Mouse (Mus musculus): ENCODE results near the gene Xpa.
"Not testable (repeated sequence)": the region's sequence is repeated elsewhere in the genome, so short reads cannot be mapped to it uniquely, and the experiment has no call there.

The Xpa gene
- long read RNA-seq, experiment 1, transcript Xpa-201 (6 exons, 955 nt), result major isoform, 7 of 22 reads
- long read RNA-seq, experiment 1, transcript Xpa-206 (5 exons, 903 nt), result major isoform, 7 of 22 reads
- long read RNA-seq, experiment 1, partial matches to known transcripts, result 3 of 22 reads
- long read RNA-seq, experiment 1, other reads (novel, unspliced or antisense), result 5 of 22 reads
- long read RNA-seq, experiment 2, transcript Xpa-206 (5 exons, 903 nt), result major isoform, 13 of 26 reads
- long read RNA-seq, experiment 2, transcript Xpa-201 (6 exons, 955 nt), result minor isoform, 7 of 26 reads
- long read RNA-seq, experiment 2, partial matches to known transcripts, result 1 of 26 reads
- long read RNA-seq, experiment 2, other reads (novel, unspliced or antisense), result 5 of 26 reads

DNA sequence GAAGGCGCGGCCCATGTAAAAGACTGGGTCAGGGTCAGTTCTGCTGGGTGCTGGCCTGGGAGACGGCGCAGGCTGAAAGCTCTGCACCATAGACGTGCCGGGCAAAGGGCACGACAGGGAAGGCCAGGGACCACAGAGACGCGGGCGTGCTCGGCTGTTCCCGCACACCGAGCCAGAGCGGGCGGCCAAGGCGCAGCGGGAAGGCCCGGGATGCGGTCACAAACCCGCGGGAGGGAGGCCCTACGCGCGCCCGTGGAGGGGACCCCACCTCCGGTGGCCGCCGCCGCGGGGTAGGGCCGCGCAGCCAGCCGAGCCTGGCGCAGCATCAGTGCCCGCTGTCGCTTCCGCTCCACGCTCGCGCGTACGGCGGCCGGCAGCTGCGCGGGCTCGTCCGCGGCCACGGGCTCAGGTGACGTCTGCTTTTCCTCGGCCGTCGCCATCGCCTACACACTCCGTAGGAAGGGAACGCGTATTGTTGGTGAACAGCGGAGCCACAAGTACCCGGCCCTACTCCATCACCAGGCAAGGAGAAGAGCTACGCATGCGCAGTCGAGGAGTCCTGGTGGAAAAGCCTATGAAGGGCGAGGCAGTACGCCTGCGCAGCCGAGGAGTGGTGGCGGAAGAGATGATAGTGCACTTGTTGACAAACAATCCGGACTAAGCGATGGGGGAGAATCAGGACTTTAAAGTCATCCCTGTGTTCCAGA is at the start of gene Xpa:
Gene Xpa (minus strand): TSS at position 531 of the 707 bp plus-strand sequence.
- intact Hi-C loops (cut with DNase I), result no loop called here

DNA sequence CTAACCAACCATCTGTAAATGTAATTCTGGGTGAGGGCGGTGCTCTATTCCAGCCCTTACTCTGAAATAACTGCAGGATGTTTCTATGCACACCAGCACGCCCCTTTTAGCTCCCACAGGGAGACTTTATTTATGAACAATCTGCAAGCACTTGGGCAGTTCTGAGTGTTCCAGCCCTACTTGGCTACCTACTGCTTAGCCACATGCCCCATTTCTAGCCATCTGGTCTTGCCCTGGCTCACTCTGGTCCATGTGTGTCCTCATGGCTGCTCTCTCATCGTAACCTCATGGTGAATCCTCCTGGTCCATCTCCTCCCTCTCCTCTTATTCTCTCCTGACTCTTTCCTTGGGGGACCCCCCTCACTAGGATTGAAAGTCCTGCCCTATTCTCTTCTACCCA is 39.8 kb upstream of the Xpa start:
- intact Hi-C loops (cut with DNase I), result no loop called here

DNA sequence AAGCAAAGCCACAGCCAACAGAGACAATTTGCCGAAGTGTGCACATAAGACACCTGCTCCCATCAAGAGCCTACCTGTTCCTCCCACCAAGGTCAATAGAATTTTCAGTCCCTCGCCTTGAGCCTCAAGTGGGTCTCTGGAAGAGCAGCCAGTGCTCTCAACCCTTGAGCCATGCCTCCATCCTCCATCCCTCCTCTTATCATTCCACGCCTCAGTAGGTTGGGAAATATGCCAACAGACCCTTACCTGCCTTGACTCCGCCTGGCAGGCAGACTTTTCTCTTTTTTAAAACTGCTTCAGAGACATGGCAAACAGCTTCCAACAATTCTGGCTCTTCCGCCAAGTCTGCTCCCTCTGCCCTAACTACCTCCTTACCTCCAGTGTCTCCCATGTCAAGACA is 38.6 kb upstream of the Xpa start:
- intact Hi-C loops (cut with DNase I), result no loop called here

DNA sequence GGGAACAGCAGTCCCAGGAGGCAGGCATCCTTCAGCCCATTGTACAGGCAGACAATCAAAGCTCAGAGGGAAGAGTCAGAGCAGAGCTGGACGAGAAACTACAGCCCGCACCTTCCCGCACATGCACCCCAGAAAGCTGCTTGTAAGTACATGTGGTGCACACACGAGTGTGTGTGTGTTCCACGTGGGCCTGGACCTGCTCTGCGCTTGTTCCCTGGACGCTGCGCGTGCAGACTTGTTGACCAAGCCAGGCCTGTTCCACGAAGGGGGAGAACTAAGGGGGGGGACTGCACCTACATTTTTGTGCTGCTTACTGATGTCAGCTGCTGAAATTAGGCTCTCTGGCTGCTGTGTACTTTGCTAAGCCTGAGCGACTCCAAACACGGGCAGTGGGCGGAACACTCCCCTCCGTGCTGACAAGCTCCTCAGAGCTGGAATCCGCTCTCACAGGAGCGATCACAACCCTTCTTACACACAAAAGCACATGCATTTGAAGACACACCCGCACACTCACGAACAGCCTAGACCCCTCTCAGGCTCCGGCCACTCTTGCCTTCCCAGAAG is 30.9 kb upstream of the Xpa start:
- intact Hi-C loops (cut with DNase I), result no loop called here

DNA sequence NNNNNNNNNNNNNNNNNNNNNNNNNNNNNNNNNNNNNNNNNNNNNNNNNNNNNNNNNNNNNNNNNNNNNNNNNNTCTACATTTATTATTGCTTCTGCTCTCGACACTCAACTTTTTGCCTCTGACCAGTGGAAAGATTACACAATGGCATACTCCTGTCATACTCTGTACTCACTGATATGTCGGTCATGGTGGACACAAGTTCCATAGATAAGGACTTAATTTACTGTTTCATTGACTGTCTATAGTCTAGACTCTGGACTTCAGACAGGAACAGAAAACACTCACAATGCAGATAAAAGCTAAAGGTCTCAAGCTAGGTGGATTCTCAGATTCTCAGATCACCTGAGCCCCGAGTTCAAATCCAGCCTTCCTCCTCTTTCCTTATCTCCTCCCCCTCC is 25.0 kb upstream of the Xpa start:
- intact Hi-C loops (cut with DNase I), result no loop called here

DNA sequence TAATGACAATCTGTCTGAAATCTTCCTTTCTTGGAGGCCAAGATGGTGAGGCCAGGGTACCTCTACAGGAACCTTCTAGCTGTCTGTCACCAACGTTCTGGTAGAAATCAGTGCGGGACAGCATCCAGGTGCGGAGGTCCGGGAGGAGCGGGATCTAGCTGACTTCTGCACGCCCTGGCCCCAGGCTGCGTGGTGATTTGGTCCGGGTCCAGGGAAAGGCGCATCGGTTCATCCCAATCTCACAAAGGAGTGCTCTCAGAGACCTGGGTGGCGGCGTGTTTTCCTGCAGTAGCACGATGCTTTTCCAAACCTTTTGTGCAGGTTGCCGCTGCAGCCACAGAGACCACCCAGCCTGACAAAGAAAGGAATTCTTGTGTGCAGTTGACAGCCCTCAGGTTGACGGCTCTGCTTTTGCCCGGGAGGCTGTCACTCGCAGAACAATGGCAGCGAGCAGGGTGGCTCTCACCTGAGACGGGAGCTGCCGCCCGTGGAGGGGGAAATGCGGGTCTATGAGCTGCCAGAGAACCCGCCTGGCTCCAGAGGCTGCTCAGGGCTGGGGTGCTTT is 6.5 kb upstream of the Xpa start:
- intact Hi-C loops (cut with DNase I), result loop anchor here (5.0 to 10.0 kb wide), 4 partner anchors 102 to 262 kb away; partner anchors contain the start of gene Foxe1

DNA sequence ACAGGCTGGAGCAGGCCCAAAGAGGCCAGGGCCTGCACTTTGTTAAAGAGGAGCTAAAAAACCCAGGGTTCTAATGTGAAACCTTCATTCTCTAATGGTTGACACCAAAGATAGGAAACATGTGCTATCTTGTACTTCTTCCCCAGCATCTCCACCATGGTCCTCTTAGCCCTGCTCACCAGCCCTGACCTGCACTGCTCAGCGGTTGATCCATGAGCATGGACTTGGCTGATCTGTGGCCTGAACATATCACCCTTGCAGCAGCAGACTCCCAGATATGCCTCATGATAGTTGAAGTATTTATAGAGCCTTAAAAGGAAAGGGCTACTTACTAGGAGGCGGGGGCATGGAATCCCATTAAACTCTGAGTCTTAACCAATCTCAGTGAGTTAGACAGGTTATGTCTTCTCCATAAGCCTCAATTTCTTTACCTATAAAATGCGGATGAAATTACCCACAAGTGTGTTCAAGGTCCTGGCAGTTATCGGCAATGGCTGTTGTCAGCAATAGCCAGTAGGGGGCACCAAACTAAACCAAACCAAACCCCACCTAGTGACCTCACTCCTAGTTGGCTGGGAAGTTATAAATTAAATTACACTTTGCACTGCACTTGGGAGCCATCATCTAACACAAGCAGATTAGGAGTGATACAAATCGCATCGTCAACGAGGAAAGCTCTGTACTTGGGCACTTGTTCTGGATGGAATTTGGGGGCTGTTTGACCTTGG is 5.9 kb upstream of the Xpa start:
- intact Hi-C loops (cut with DNase I), result loop anchor here (5.0 to 10.0 kb wide), 4 partner anchors 103 to 263 kb away; partner anchors contain the start of gene Foxe1

DNA sequence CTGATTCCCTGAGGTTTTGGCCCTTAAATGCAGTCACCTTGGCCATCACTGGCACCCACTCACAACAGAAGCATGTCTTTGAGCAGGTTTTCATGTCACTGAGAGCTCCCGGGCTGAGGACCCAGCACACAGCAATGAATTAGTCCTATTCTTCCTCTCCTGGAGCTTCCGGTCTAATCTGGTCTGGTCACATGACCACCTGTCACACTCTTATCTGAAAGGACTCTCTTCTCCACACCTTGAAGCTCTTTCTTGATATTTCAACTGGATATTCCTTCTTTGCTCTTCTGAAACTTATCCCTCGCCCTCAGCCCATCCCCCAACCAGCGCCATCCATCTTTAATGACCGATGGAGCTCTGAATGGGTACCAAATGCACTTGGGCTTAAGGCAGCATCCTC is 2.0 kb upstream of the Xpa start:
- intact Hi-C loops (cut with DNase I), result no loop called here

DNA sequence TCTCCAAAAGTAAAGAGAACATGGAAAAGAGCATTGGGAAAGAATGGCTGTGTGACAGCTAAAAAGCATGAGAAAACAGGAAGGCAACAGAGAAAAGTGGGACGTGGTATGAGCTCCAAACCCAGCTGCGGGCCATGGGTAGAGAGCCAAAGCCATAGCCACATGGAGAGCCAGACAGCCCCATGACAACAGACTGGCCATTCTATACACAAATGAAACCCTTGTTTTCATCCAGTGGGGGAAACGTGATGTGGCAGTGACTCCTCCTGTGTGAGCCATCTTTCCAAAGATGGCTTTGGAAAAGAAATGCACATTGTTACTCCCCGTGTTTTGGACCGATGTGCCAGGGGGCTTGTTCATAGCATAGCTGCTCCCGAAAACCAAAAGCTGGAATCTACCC is 402 bp upstream of the Xpa start:
- intact Hi-C loops (cut with DNase I), result no loop called here

DNA sequence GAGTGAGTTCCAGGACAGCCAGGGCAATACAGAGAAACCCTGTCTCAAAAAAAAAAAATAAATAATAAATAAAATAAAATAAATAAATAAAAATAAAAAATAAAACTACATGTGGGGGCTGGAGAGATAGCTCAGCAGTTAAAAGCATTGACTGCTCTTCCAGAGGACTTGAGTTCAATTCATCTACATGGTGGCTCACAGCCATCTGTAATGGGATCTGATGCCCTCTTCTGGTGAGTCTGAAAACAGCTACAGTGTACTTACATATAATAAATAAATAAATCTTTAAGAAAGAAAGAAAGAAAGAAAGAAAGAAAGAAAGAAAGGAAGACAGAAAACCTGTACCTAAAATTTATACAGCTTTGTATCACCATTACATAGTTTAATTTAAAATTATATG is 4.1 kb downstream of the Xpa start:
- intact Hi-C loops (cut with DNase I), result not testable (repeated sequence)

DNA sequence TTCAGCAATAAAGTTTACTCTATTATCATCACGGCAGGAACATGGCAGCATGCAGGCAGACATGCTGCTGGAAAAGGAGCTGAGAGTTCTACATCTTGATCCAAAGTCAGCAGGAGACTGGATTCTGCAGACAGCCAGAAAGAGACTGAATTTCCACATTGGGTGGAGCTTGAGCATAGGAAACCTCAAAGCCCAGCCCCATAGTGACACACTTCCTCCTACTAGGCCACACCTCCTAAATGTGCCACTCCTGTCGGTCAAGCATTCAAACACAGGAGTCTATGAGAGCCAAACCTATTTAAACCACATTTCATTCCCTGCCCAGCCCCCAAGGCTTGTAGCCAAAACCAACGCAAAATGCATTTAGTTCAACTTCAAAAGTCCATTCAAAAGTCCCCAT is 9.6 kb downstream of the Xpa start:
- intact Hi-C loops (cut with DNase I), result no loop called here

DNA sequence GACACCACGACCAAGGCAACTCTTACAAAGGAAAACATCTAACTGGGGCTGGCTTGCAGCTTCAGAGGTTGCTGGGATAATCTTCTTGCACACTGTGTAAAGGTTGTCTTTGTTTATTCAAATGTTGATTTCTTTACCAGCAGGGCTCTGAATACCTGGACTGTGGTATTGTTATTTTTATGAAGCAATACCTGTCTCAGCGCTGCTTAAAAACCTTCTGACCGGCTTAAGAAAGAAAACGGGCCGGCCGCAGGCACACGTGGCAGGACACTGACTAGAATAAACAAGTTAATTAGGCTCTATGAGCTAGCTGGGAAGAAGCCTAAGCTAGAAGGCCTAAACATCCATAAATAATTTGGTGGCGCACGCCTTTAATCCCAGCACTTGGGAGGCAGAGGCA is 10.2 kb downstream of the Xpa start:
- intact Hi-C loops (cut with DNase I), result no loop called here

DNA sequence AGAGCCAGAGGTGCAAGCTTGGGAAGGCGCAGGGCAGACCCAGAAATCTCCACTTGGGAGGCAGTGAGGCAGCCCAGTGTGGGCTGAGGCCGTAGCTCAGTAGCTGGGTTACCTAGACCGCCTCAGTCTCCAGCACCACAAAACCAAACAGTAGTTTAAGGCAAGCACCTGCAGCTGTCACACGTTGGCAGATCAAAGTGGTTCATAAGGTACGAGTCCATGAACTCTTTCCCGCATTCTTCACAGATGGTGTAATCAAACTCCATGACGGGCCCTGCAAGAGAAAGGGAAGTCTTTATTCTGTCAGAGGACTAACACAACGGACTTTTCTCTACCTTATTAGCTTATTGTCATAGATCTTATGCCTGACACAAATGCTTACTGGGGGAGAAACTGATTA is 10.7 kb downstream of the Xpa start:
- intact Hi-C loops (cut with DNase I), result no loop called here

DNA sequence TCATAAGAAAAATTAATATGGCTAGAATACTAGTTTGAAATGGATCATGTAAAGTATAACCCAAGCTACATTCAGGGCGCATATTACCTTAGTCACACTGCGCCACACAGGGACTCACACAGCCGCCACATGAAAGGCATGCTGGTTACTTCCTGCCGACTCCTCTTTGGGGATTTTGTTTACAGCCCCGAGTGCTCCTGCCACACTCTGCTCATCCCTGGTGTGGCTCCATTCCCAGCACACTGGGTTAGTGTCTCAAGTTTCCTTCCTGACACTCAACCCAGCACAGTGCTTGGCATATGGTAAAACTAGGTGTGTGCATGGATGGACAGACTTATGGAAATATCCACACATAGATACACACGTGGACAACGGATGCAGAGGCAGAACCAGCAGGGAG is 13.9 kb downstream of the Xpa start:
- intact Hi-C loops (cut with DNase I), result no loop called here

DNA sequence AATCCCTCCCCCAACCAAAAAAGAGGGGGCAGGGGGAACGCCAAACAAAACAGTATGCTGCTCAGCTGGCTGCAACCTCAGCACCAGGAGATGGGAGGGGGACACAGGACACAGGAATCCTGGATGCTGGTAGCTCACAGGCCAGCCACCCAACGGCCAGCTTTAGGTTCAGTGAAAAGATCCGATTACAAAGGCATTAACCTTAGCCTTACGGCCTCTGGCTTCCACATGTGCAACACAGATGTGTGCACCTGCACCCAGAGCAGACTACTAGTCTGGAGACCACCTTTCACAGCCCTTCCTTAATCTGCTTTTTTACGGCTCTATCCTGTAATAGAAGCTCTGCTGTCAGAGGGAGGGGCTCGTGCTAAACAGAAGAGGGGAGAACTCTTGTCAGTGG is 14.9 kb downstream of the Xpa start:
- intact Hi-C loops (cut with DNase I), result no loop called here

DNA sequence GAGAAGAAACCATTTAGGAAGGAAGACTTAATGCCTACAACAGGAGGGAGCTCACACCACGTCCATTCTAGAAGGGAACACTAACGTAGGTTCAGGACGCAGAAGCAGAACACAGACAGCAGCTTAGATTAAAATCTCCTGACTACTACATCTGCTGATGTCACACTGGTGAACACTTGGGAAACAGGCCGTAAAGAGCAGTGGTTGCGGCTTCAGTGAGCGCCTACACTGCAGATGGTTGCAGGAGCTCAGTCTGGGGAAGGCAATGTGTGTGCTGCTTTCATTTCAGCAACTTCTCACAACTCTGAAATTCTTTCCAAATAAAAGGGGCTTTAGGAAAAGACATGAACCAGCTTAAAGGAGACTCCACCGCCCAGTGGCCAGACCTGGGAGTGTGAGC is 18.6 kb downstream of the Xpa start:
- intact Hi-C loops (cut with DNase I), result no loop called here

DNA sequence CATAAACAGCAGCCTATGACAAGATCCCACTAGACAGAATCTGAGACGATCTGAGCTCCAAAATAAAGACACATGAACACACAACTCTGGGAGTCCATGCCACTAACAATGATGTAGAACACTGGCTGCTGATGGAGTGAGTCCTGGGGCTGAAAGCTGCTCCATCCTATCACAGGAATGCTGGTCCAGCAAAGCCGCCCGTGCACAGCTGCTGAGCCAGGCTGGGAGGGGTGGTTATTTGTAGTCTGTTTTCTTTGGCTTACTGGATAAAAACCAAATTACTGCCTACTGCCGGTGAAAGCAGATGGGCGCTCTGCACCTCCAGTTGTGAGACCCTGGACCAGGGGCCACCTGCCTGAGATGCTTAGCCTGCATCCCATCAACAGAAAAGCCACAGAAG is 19.1 kb downstream of the Xpa start:
- intact Hi-C loops (cut with DNase I), result no loop called here

DNA sequence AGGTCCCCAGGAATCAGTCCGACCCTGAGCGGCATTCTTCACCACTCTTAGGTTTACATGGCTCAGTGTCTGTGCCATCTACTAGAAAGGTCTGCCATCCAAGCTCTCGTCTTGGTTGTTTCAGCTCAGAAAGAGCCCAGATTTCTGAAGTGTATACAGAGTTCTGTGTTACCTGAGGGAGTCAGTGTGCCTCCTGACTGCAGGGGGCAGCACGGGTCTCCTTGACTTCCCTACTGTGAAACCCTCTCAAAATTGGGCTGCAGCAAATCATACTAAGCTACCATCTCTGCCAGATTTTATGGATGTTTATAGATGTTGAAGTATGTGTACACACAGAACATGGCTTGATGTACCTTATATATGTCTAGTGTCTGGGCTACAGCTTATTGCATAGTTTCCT is 19.8 kb downstream of the Xpa start:
- intact Hi-C loops (cut with DNase I), result no loop called here

DNA sequence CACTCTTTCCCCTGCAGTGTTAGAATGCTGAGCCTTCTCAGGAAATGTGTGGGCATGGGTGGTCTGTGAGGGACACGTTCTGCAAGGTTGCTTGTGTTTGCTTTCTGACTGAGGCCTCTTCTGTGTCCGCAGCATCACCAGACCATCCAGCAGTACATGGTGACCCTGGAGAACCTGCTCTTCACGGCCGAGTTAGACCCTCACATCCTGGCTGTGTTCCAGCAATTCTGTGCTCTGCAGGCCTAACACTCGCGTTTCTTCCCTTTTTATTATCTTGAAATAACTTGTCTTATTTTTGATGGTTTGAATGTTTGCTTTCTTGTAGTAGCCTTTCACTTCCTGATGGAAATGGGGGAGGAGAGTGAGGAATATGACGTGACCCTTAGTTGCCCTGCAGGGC is 24.4 kb downstream of the Xpa start:
- intact Hi-C loops (cut with DNase I), result no loop called here

DNA sequence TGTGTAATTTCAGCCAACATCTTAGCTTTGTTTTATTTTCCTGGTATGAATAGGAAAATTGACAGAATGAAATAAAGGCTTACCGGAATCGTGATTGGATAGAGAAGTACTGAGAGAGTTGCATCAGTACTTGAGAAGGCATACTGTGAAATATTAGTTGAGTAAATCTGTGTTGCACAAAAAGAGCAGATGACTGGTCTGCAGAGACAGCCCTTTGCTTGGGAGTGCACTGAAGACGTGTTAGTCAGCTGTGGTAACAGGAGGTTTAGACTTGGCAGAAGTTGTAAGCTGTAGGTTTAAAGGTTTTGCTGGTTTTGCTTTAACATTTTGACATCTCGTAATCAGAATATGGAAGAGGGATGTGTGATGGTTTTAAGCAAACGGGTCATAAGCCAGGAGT is 30.3 kb downstream of the Xpa start:
- intact Hi-C loops (cut with DNase I), result no loop called here

DNA sequence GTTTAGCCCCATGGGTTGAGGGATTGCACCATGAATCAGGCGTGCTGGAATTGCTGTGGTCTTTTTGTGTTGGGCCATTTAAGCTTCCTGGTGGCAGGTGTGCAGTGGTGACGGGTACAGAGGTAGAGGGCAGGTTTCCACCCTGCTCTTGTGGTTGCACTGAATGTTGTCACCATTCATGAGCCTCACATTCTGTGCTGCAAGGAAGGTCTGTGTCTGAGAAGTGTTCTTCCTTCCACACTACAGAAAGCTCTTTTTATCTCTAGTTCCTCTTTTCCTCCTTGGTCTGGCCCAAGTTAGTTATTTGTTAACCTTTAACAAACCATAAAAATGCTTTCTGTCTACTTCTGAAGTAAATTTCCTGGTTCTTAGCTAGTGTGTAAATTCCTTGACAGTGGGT is 32.1 kb downstream of the Xpa start:
- intact Hi-C loops (cut with DNase I), result no loop called here
